Mouse (Mus musculus) thymus, postnatal 0 days (tissue): Measurements from ENCODE around the gene Obp1b. TPM values are rescaled to one million over a fixed set of nuclear protein-coding genes. Genes with fewer than 3 reads are reported as not detected.
"Not testable (repeated sequence)": the region's sequence is repeated elsewhere in the genome, so short reads cannot be mapped to it uniquely, and the experiment has no call there.

Source experiments
- DNase-seq: peaks from one replicate; pipeline ENCODE4 v3.0.0-alpha.2; 2015; ENCODE audit warnings: low spot score
- polyA plus RNA-seq: library from polyadenylated mRNA; unstranded; fragments of >200 nt; fragmentation: Nextera tagmentation; extraction: Ambion mirVana; gene quantifications from 2 replicates; pipeline ENCODE4 v1.2.1, GENCODE M21; 2015

Obp1b gene
- polyA plus RNA-seq, result not detected in 2 replicates

DNA sequence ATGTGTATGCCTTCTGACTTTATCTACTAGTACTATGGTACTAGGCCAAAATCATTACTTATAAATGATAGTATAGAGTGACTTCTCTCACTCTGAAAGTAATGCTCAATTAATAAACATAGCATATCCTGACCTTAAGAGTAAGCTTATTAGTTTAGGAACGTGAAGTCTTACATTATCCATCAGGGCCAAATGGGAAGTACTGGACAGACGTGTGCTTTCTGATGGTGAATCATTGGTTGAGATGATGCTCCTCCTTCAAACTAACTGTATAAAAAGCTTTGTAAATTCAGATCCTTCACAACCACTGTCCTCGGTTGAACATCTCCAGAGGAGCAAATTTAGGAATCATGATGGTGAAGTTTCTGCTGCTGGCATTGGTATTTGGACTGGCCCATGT lies at the start of gene Obp1b:
Gene Obp1b (plus strand): TSS at position 301 of the 400 bp plus-strand sequence.
- DNase-seq, result not testable (repeated sequence)

GRCm38 (mm10) chrX:78202220-78202619 lies 15.6 kb downstream of the Obp1b start:
- not testable (repeated sequence) for DNase-seq

GRCm38 (mm10) chrX:78202829-78203228 lies 16.3 kb downstream of the Obp1b start:
- DNase-seq, result no peak

Other genes with a start within 250 kb of the Obp1b start
- gene Obp1a, start 95.4 kb upstream of the Obp1b start, polyA plus RNA-seq, result not detected in 2 replicates
- gene Gm5938, start 61.3 kb upstream of the Obp1b start, polyA plus RNA-seq, result not detected in 2 replicates
- gene Gm14743, start 59.1 kb downstream of the Obp1b start, polyA plus RNA-seq, result not detected in 2 replicates
- gene 4930480E11Rik, start 182.9 kb downstream of the Obp1b start, polyA plus RNA-seq, result not detected in 2 replicates